Mouse (Mus musculus): ENCODE data around the gene Axin2. TPM values are rescaled to one million over a fixed set of nuclear protein-coding genes. Genes with fewer than 3 reads are reported as not detected.

Gene Axin2
- polyA plus RNA-seq, 1 experiment = 2.5 TPM

GRCm38 (mm10) chr11:108983409-108984064 is 63.4 kb downstream of the Axin2 start:
- no peak overlapping the region for H3K27ac ChIP-seq (ENCODE audit: control insufficient read depth, insufficient read depth, low read depth, low read length, poor library complexity)
- WGBS = 75% methylated on average over 7 of the region's 7 CpGs
- no peak overlapping the region for H3K4me3 ChIP-seq (replicated peaks; ENCODE audit: control insufficient read depth, low read depth, low read length)
- TF ChIP-seq CTCF (IDR thresholded peaks at IDR 0.05; ENCODE audit: control insufficient read depth, insufficient read depth, low read length) (no peak), POLR2A (IDR thresholded peaks at IDR 0.05; ENCODE audit: borderline replicate concordance, control insufficient read depth, low read depth, low read length) (no peak)
- H3K4me1 ChIP-seq (ENCODE audit: control insufficient read depth, insufficient read depth, low read length) = no peaks in the 10 kb centered on the region

GRCm38 (mm10) chr11:108984711-108985419 is 64.7 kb downstream of the Axin2 start:
- no peak for TF ChIP-seq CTCF (IDR thresholded peaks at IDR 0.05; ENCODE audit: control insufficient read depth, insufficient read depth, low read length)
- TF ChIP-seq POLR2A (IDR thresholded peaks at IDR 0.05; ENCODE audit: borderline replicate concordance, control insufficient read depth, low read depth, low read length) = no peak
- Histone ChIP-seq H3K27ac (ENCODE audit: control insufficient read depth, insufficient read depth, low read depth, low read length, poor library complexity) (no peak overlapping the region), H3K4me1 (ENCODE audit: control insufficient read depth, insufficient read depth, low read length) (no peaks in the 10 kb centered on the region), H3K4me3 (replicated peaks; ENCODE audit: control insufficient read depth, low read depth, low read length) (no peak overlapping the region)
- WGBS = 75% methylated on average over 5 of the region's 5 CpGs

GRCm38 (mm10) chr11:108985836-108986235 is 65.7 kb downstream of the Axin2 start:
- no peaks in the 10 kb centered on the region for H3K4me1 ChIP-seq (ENCODE audit: control insufficient read depth, insufficient read depth, low read length)
- TF ChIP-seq CTCF (IDR thresholded peaks at IDR 0.05; ENCODE audit: control insufficient read depth, insufficient read depth, low read length) (no peak), POLR2A (IDR thresholded peaks at IDR 0.05; ENCODE audit: borderline replicate concordance, control insufficient read depth, low read depth, low read length) (no peak)
- no peak overlapping the region for H3K27ac ChIP-seq (ENCODE audit: control insufficient read depth, insufficient read depth, low read depth, low read length, poor library complexity)
- WGBS = 85% methylated on average over 7 of the region's 7 CpGs
- no peak overlapping the region for H3K4me3 ChIP-seq (replicated peaks; ENCODE audit: control insufficient read depth, low read depth, low read length)

GRCm38 (mm10) chr11:108987226-108987625 is 67.1 kb downstream of the Axin2 start:
- 59% methylated on average over 3 of the region's 3 CpGs for WGBS
- H3K27ac ChIP-seq (ENCODE audit: control insufficient read depth, insufficient read depth, low read depth, low read length, poor library complexity) = no peak overlapping the region
- H3K4me1 ChIP-seq (ENCODE audit: control insufficient read depth, insufficient read depth, low read length) = no peaks in the 10 kb centered on the region
- TF ChIP-seq POLR2A (IDR thresholded peaks at IDR 0.05; ENCODE audit: borderline replicate concordance, control insufficient read depth, low read depth, low read length) (no peak), CTCF (IDR thresholded peaks at IDR 0.05; ENCODE audit: control insufficient read depth, insufficient read depth, low read length) (no peak)
- H3K4me3 ChIP-seq (replicated peaks; ENCODE audit: control insufficient read depth, low read depth, low read length) = no peak overlapping the region

GRCm38 (mm10) chr11:108987705-108988104 is 67.6 kb downstream of the Axin2 start:
- Histone ChIP-seq H3K27ac (ENCODE audit: control insufficient read depth, insufficient read depth, low read depth, low read length, poor library complexity) (no peak overlapping the region), H3K4me1 (ENCODE audit: control insufficient read depth, insufficient read depth, low read length) (no peaks in the 10 kb centered on the region), H3K4me3 (replicated peaks; ENCODE audit: control insufficient read depth, low read depth, low read length) (no peak overlapping the region)
- 78% methylated on average over 4 of the region's 4 CpGs for WGBS
- TF ChIP-seq CTCF (IDR thresholded peaks at IDR 0.05; ENCODE audit: control insufficient read depth, insufficient read depth, low read length) = no peak
- TF ChIP-seq POLR2A (IDR thresholded peaks at IDR 0.05; ENCODE audit: borderline replicate concordance, control insufficient read depth, low read depth, low read length) = no peak

- Histone ChIP-seq H3K4me3 (replicated peaks; ENCODE audit: control insufficient read depth, low read depth, low read length) (no peak overlapping the region), H3K4me1 (ENCODE audit: control insufficient read depth, insufficient read depth, low read length) (no peaks in the 10 kb centered on the region), H3K27ac (ENCODE audit: control insufficient read depth, insufficient read depth, low read depth, low read length, poor library complexity) (no peak overlapping the region)
- WGBS = 81% methylated on average over 6 of the region's 6 CpGs
- TF ChIP-seq CTCF (IDR thresholded peaks at IDR 0.05; ENCODE audit: control insufficient read depth, insufficient read depth, low read length) = no peak
These were observed 68.1 kb downstream of the Axin2 start for GRCm38 (mm10) chr11:108988258-108988657.

- no peak overlapping the region for H3K27ac ChIP-seq (ENCODE audit: control insufficient read depth, insufficient read depth, low read depth, low read length, poor library complexity)
- H3K4me1 ChIP-seq (ENCODE audit: control insufficient read depth, insufficient read depth, low read length) = no peaks in the 10 kb centered on the region
- TF ChIP-seq POLR2A (IDR thresholded peaks at IDR 0.05; ENCODE audit: borderline replicate concordance, control insufficient read depth, low read depth, low read length) (no peak), CTCF (IDR thresholded peaks at IDR 0.05; ENCODE audit: control insufficient read depth, insufficient read depth, low read length) (no peak)
- WGBS = 78% methylated on average over 8 of the region's 8 CpGs
- H3K4me3 ChIP-seq (replicated peaks; ENCODE audit: control insufficient read depth, low read depth, low read length) = no peak overlapping the region
These were observed 69.8 kb downstream of the Axin2 start for GRCm38 (mm10) chr11:108989940-108990339.

- H3K4me1 ChIP-seq (ENCODE audit: control insufficient read depth, insufficient read depth, low read length) = no peaks in the 10 kb centered on the region
- 92% methylated on average over 6 of the region's 6 CpGs for WGBS
- H3K4me3 ChIP-seq (replicated peaks; ENCODE audit: control insufficient read depth, low read depth, low read length) = no peak overlapping the region
- no peak overlapping the region for H3K27ac ChIP-seq (ENCODE audit: control insufficient read depth, insufficient read depth, low read depth, low read length, poor library complexity)
- TF ChIP-seq POLR2A (IDR thresholded peaks at IDR 0.05; ENCODE audit: borderline replicate concordance, control insufficient read depth, low read depth, low read length) (no peak), CTCF (IDR thresholded peaks at IDR 0.05; ENCODE audit: control insufficient read depth, insufficient read depth, low read length) (no peak)
These were observed 73.3 kb downstream of the Axin2 start for GRCm38 (mm10) chr11:108993414-108993813.

Data from bone marrow, adult 2 months (tissue).